Mouse (Mus musculus) forebrain, embryonic 14.5 days (tissue): ENCODE measurements around the gene Kansl3. TPM values are rescaled to one million over a fixed set of nuclear protein-coding genes. Genes with fewer than 3 reads are reported as not detected.

Source experiments
- microRNA-seq: library from miRNA; unstranded; fragments of <30 nt; microRNA quantifications from one replicate; pipeline ENCODE4, GENCODE M21; 2016
- polyA plus RNA-seq: library from polyadenylated mRNA; unstranded; fragments of >200 nt; fragmentation: Nextera tagmentation; extraction: Ambion mirVana; gene quantifications from 2 replicates; pipeline ENCODE4 v1.2.1, GENCODE M21; 2014

Kansl3 gene
- polyA plus RNA-seq, 1 experiment from 2014 or later: 18.3 TPM

Small RNA genes within 50 kb of the gene (microRNA-seq; reads per million reads assigned to microRNA genes)
- not detected for gene Mir6898

Other genes starting within 250 kb of the Kansl3 start
- gene Uggt1, start 124.5 kb downstream of the Kansl3 start, polyA plus RNA-seq: 66.8 and 75.9 TPM in 2 replicates
- gene Neurl3, start 94.5 kb downstream of the Kansl3 start, polyA plus RNA-seq: 0.32 and 0.51 TPM in 2 replicates
- 1.8 and 2.0 TPM in 2 replicates for gene Arid5a, start 61.4 kb downstream of the Kansl3 start, polyA plus RNA-seq
- gene Fer1l5, start 3.1 kb upstream of the Kansl3 start, polyA plus RNA-seq: 0.98 and 1.0 TPM in 2 replicates
- 32.6 and 39.3 TPM in 2 replicates for gene Lman2l, start 76.1 kb upstream of the Kansl3 start, polyA plus RNA-seq
- 7.8 and 9.0 TPM in 2 replicates for gene Cnnm4, start 102.4 kb upstream of the Kansl3 start, polyA plus RNA-seq
- gene Cnnm3, start 142.7 kb upstream of the Kansl3 start, polyA plus RNA-seq: 5.2 and 5.9 TPM in 2 replicates
- gene Ankrd23, start 167.7 kb upstream of the Kansl3 start, polyA plus RNA-seq: 3.8 and 5.2 TPM in 2 replicates
- 0.22 TPM in 1 of 2 replicates, not detected in the other for gene Gm42417, start 170.2 kb upstream of the Kansl3 start, polyA plus RNA-seq
- gene Ankrd39, start 178.3 kb upstream of the Kansl3 start, polyA plus RNA-seq: 15.4 and 15.7 TPM in 2 replicates
- 5.9 and 6.9 TPM in 2 replicates for gene Sema4c, start 189.2 kb upstream of the Kansl3 start, polyA plus RNA-seq